Mouse (Mus musculus) forebrain, postnatal 0 days (tissue): ENCODE measurements around the gene Megf11. TPM values are rescaled to one million over a fixed set of nuclear protein-coding genes. Genes with fewer than 3 reads are reported as not detected.
"Not testable (repeated sequence)": the region's sequence is repeated elsewhere in the genome, so short reads cannot be mapped to it uniquely, and the experiment has no call there.

Source experiments
- ATAC-seq: fragments of 200-750 bp; cut with Nextera tagmentation; 2 replicates; pipeline ENCODE4 v1.8.0; 2017; ENCODE audit warnings: mild to moderate bottlenecking, moderate library complexity
- DNase-seq: peaks from one replicate; pipeline ENCODE4 v3.0.0-alpha.2; 2015
- H3K27ac ChIP-seq: fragments of 300-500 bp; sonication (generic); 2 replicates; pipeline ENCODE4 v1.5.1; 2014; ENCODE audit warnings: low read depth, mild to moderate bottlenecking, antibody characterized with exemption, low read length, moderate library complexity, mixed read lengths
- H3K27me3 ChIP-seq: fragments of 300-500 bp; sonication (generic); 2 replicates; pipeline ENCODE4 v1.6.1; 2014; ENCODE audit warnings: mild to moderate bottlenecking, low read length, mixed read lengths; ENCODE audit not compliant: insufficient read depth
- H3K36me3 ChIP-seq: fragments of 300-500 bp; sonication (generic); 2 replicates; pipeline ENCODE4 v1.6.1; 2014; ENCODE audit warnings: mild to moderate bottlenecking, moderate library complexity; ENCODE audit not compliant: insufficient read depth
- H3K4me1 ChIP-seq: fragments of 300-500 bp; sonication (generic); 2 replicates; pipeline ENCODE4 v1.6.1; 2014; ENCODE audit warnings: antibody characterized with exemption; ENCODE audit not compliant: insufficient read depth
- H3K4me2 ChIP-seq: fragments of 300-500 bp; sonication (generic); 2 replicates; pipeline ENCODE4 v1.6.1; 2014; ENCODE audit warnings: low read depth, mild to moderate bottlenecking, moderate library complexity
- H3K4me3 ChIP-seq: fragments of 300-500 bp; sonication (generic); 2 replicates; pipeline ENCODE4 v1.5.1; 2014; ENCODE audit warnings: low read depth, low read length, mixed read lengths
- H3K9ac ChIP-seq: fragments of 300-500 bp; sonication (generic); 2 replicates; pipeline ENCODE4 v1.6.1; 2014; ENCODE audit warnings: mild to moderate bottlenecking
- H3K9me3 ChIP-seq: fragments of 300-500 bp; sonication (generic); 2 replicates; pipeline ENCODE4 v1.6.1; 2016; ENCODE audit warnings: low read length
- CTCF ChIP-seq: sonication (generic); IDR thresholded peaks from 2 replicates; pipeline ENCODE4 v1.5.1; 2016; ENCODE audit warnings: antibody characterized with exemption, control low read depth, low read depth
- whole genome bisulfite sequencing: fragments of 180-500 bp; shearing (Covaris S2); extraction: QIAGEN DNeasy Blood & Tissue Kit; methylation state at CpG from one replicate; pipeline ENCODE4 v1.1.7; 2014; 5-methylcytosine and 5-hydroxymethylcytosine counted together
- polyA plus RNA-seq: library from polyadenylated mRNA; unstranded; fragments of >200 nt; fragmentation: Nextera tagmentation; extraction: Ambion mirVana; gene quantifications from 2 replicates; pipeline ENCODE4 v1.2.1, GENCODE M21; 2015
- total RNA-seq: library from RNA; depleted of rRNA; stranded (reverse); fragments of >200 nt; gene quantifications from 2 replicates; pipeline ENCODE4 v1.2.3, GENCODE M21; 2014

Megf11 gene
- total and polyA plus RNA-seq, 2 experiments from 2014 or later = 8.9 to 14.5 TPM

- no peak for DNase-seq
- Histone ChIP-seq H3K27me3 (no peaks in the 10 kb centered on the region), H3K4me2 (no peak overlapping the region), H3K9ac (no peak overlapping the region), H3K4me1 (no peaks in the 10 kb centered on the region), H3K36me3 (peaks cover 4% of the 10 kb centered on the region), H3K9me3 (no peaks in the 10 kb centered on the region), H3K27ac (no peak overlapping the region), H3K4me3 (no peak overlapping the region)
- no peak for ATAC-seq
- WGBS = 91% methylated on average over 4 of the region's 4 CpGs
- no peak for TF ChIP-seq CTCF
Observed at GRCm38 (mm10) chr9:64700451-64701311, 315.3 kb downstream of the Megf11 start.

- peaks cover 4% of the 10 kb centered on the region for H3K36me3 ChIP-seq
Observed at GRCm38 (mm10) chr9:64701651-64702050, 316.2 kb downstream of the Megf11 start.

GRCm38 (mm10) chr9:64702391-64702790, 317.0 kb downstream of the Megf11 start:
- H3K27ac ChIP-seq = no peak overlapping the region
- ATAC-seq = no peak
- no peaks in the 10 kb centered on the region for H3K27me3 ChIP-seq
- no peak for TF ChIP-seq CTCF
- DNase-seq = no peak
- H3K9me3 ChIP-seq = no peaks in the 10 kb centered on the region
- no peaks in the 10 kb centered on the region for H3K4me1 ChIP-seq
- H3K4me3 ChIP-seq = no peak overlapping the region
- no peak overlapping the region for H3K9ac ChIP-seq
- H3K36me3 ChIP-seq = no peaks in the 10 kb centered on the region; the same call in none of the 2 replicates
- no peak overlapping the region for H3K4me2 ChIP-seq

More at GRCm38 (mm10) chr9:64701651-64702050, 316.2 kb downstream of the Megf11 start:
- DNase-seq (no peak), ATAC-seq (no peak)
- Histone ChIP-seq H3K4me3 (no peak overlapping the region), H3K27ac (no peak overlapping the region), H3K9ac (no peak overlapping the region), H3K4me2 (no peak overlapping the region), H3K27me3 (no peaks in the 10 kb centered on the region), H3K4me1 (no peaks in the 10 kb centered on the region), H3K9me3 (no peaks in the 10 kb centered on the region)
- no peak for TF ChIP-seq CTCF
- WGBS = 76% methylated on average over 1 of the region's 1 CpGs

GRCm38 (mm10) chr9:64702937-64703336, 317.5 kb downstream of the Megf11 start:
- WGBS = 82% methylated on average over 2 of the region's 2 CpGs
- no peak overlapping the region for H3K4me2 ChIP-seq

GRCm38 (mm10) chr9:64703420-64703965, 318.1 kb downstream of the Megf11 start:
- H3K4me2 ChIP-seq = no peak overlapping the region
- DNase-seq (no peak), ATAC-seq (no peak)
- H3K27me3 ChIP-seq = no peaks in the 10 kb centered on the region
- H3K27ac ChIP-seq = no peak overlapping the region
- H3K36me3 ChIP-seq = peaks cover 2% of the 10 kb centered on the region
- H3K4me1 ChIP-seq = no peaks in the 10 kb centered on the region
- no peak for TF ChIP-seq CTCF
- H3K9ac ChIP-seq = no peak overlapping the region
- H3K4me3 ChIP-seq = no peak overlapping the region
- no peaks in the 10 kb centered on the region for H3K9me3 ChIP-seq

More at GRCm38 (mm10) chr9:64702937-64703336, 317.5 kb downstream of the Megf11 start:
- Histone ChIP-seq H3K27ac (no peak overlapping the region), H3K4me3 (no peak overlapping the region), H3K27me3 (no peaks in the 10 kb centered on the region), H3K9me3 (no peaks in the 10 kb centered on the region), H3K4me1 (no peaks in the 10 kb centered on the region), H3K9ac (no peak overlapping the region), H3K36me3 (no peaks in the 10 kb centered on the region; the same call in none of the 2 replicates)
- TF ChIP-seq CTCF = no peak
- DNase-seq (no peak), ATAC-seq (no peak)

- Histone ChIP-seq H3K27me3 (no peaks in the 10 kb centered on the region), H3K36me3 (peaks cover 5% of the 10 kb centered on the region), H3K9ac (no peak overlapping the region), H3K4me2 (no peak overlapping the region), H3K4me1 (no peaks in the 10 kb centered on the region), H3K27ac (no peak overlapping the region), H3K9me3 (no peaks in the 10 kb centered on the region), H3K4me3 (no peak overlapping the region)
- WGBS = 90% methylated on average over 5 of the region's 5 CpGs
- no peak for TF ChIP-seq CTCF
- DNase-seq = no peak
- ATAC-seq = no peak
Observed at GRCm38 (mm10) chr9:64704073-64704840, 318.8 kb downstream of the Megf11 start.

GRCm38 (mm10) chr9:64710291-64710690, 324.9 kb downstream of the Megf11 start:
- not testable (repeated sequence) for H3K4me2 ChIP-seq, H3K4me3 ChIP-seq, ATAC-seq, H3K27me3 ChIP-seq, H3K27ac ChIP-seq, H3K9me3 ChIP-seq, H3K9ac ChIP-seq, DNase-seq, H3K36me3 ChIP-seq, H3K4me1 ChIP-seq
- 88% methylated on average over 3 of the region's 5 CpGs for WGBS
